Mouse (Mus musculus): ENCODE measurements at regions not wholly inside any gene's neighbourhood (a gene's known extent, or its start where the extent isn't known, plus 50 kb on each side); places are given as distances from the start of the nearest gene placed in this dataset.

DNA sequence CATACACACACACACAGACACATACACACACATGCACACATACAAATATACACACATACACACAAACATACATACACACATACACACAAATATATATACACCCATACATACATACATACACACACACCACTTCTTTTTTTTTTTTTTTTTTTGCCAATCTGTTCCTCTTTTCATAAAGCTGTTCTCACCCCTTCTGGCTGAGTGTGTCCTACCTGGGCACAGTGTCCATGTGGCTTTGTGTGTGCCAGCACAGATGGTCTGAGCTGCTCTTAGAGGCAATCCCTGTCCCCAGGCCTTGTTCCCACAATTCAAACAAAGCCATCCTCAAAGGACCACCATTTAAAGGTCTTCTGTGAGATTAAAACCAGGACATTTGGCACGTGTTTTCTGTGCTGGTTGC lies 127.6 kb upstream of the Prep start:
- no peak for DNase-seq (ENCODE audit: low read depth, low spot score)
- TF ChIP-seq ZNF384 (IDR thresholded peaks at IDR 0.05; ENCODE audit: low read depth, low read length) (peak; percentile 68), POLR2A (IDR thresholded peaks at IDR 0.05; ENCODE audit: control insufficient read depth in 1 of 2, insufficient read depth in 1 of 2, low read depth in 1 of 2, low read length in 2 of 2, poor library complexity in 1 of 2) (no peak), POLR2AphosphoS5 (IDR thresholded peaks at IDR 0.05; ENCODE audit: borderline replicate concordance, low read depth, low read length) (no peak), TAL1 (IDR thresholded peaks at IDR 0.05; ENCODE audit: low read length) (no peak), ZMIZ1 (IDR thresholded peaks at IDR 0.05; ENCODE audit: low read depth, low read length) (no peak)
- Histone ChIP-seq H3K4me1 (ENCODE audit: control insufficient read depth in 1 of 2, insufficient read depth in 2 of 2, low read length in 2 of 2) (no peaks in the 10 kb centered on the region), H3K79me2 (ENCODE audit: control insufficient read depth, insufficient read depth, low read length, poor library complexity) (no peaks in the 10 kb centered on the region), H3K9me3 (replicated peaks; ENCODE audit: insufficient read depth, low read length) (no peaks in the 10 kb centered on the region), H3K27me3 (ENCODE audit: control insufficient read depth in 1 of 2, insufficient read depth in 2 of 2, low read length in 2 of 2) (peaks cover 0 to 3% of the 10 kb centered on the region in 2 experiments; a peak in 2 of 4 replicates), H3K36me3 (ENCODE audit: control insufficient read depth in 1 of 2, insufficient read depth in 2 of 2, low read length in 2 of 2) (no peaks in the 10 kb centered on the region), H3K9ac (ENCODE audit: control insufficient read depth, low read depth, low read length, poor library complexity, severe bottlenecking) (no peak overlapping the region), H3K4me3 (ENCODE audit: control insufficient read depth in 1 of 2, insufficient read depth in 1 of 2, low read depth in 2 of 2, low read length in 2 of 2) (no peak overlapping the region), H3K27ac (ENCODE audit: control insufficient read depth, low read depth, low read length) (no peak overlapping the region)

DNA sequence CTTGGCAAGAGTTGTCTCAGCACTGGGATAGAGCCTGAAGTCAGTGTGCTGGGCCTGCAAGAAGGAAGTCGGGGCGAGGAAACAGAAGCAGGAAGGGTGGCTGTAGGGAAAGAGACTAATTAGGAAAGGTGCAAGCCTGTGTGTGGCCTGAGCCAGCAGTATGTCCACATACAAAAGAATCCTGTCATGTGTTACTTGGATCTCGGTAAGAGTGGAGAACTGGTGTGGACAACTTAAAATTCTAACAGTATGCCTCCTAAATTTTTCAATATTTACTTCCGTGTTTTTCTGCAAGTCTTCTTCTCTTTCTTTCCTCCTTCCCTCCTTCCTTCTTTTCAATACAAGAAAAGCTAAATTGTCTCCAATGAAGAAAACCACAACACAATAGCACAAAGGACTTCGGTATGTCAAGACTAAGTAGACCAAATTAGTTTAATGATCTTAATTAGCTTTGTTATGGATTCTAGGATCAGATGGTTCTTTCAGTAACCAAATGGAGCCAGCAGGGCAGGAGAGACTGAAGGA lies 130.0 kb upstream of the Prep start:
- Histone ChIP-seq H3K79me2 (ENCODE audit: control insufficient read depth, insufficient read depth, low read length, poor library complexity) (no peaks in the 10 kb centered on the region), H3K4me3 (ENCODE audit: control insufficient read depth in 1 of 2, insufficient read depth in 1 of 2, low read depth in 2 of 2, low read length in 2 of 2) (no peak overlapping the region), H3K36me3 (ENCODE audit: control insufficient read depth in 1 of 2, insufficient read depth in 2 of 2, low read length in 2 of 2) (no peaks in the 10 kb centered on the region), H3K27ac (ENCODE audit: control insufficient read depth, low read depth, low read length) (no peak overlapping the region), H3K9ac (ENCODE audit: control insufficient read depth, low read depth, low read length, poor library complexity, severe bottlenecking) (no peak overlapping the region), H3K27me3 (ENCODE audit: control insufficient read depth in 1 of 2, insufficient read depth in 2 of 2, low read length in 2 of 2) (peaks cover 0 to 3% of the 10 kb centered on the region in 2 experiments; a peak in 1 of 4 replicates), H3K9me3 (replicated peaks; ENCODE audit: insufficient read depth, low read length) (no peaks in the 10 kb centered on the region), H3K4me1 (ENCODE audit: control insufficient read depth in 1 of 2, insufficient read depth in 2 of 2, low read length in 2 of 2) (no peaks in the 10 kb centered on the region)
- DNase-seq (ENCODE audit: low read depth, low spot score), result no peak
- no peak for TF ChIP-seq MAZ (IDR thresholded peaks at IDR 0.05; ENCODE audit: low read depth, low read length)
- TF ChIP-seq NELFE (IDR thresholded peaks at IDR 0.05; ENCODE audit: low read depth, low read length), result no peak
- TF ChIP-seq GABPA (IDR thresholded peaks at IDR 0.05; ENCODE audit: low read depth, low read length), result no peak
- TF ChIP-seq KAT2A (conservative IDR thresholded peaks at IDR 0.05; ENCODE audit: low read depth, low read length), result no peak

DNA sequence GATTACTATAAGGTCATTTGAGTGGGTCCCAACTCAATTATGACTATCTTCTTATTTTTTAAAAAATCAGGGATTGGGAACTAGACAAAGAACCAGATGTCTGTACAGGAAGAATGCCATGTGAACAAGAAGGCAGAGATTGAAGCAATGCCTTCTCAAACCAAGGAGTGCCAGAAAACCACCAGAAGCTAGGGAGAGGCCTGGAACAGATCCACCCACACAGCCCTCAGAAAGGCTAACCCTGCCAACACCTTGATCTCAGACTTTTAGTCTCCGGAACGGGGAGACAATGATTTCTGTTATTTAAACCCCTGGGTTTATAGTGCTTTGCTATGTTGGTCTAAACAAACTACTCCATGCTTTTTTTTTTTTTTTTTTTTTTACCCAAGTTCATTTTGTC lies 136.2 kb upstream of the Prep start:
- H3K27me3 ChIP-seq (ENCODE audit: control insufficient read depth in 1 of 2, insufficient read depth in 2 of 2, low read length in 2 of 2), result no peaks in the 10 kb centered on the region
- H3K36me3 ChIP-seq (ENCODE audit: control insufficient read depth in 1 of 2, insufficient read depth in 2 of 2, low read length in 2 of 2), result no peaks in the 10 kb centered on the region
- no peak for DNase-seq (ENCODE audit: low read depth, low spot score)
- no peak overlapping the region for H3K27ac ChIP-seq (ENCODE audit: control insufficient read depth, low read depth, low read length)
- H3K9me3 ChIP-seq (replicated peaks; ENCODE audit: insufficient read depth, low read length), result no peaks in the 10 kb centered on the region
- H3K4me1 ChIP-seq (ENCODE audit: control insufficient read depth in 1 of 2, insufficient read depth in 2 of 2, low read length in 2 of 2), result no peaks in the 10 kb centered on the region
- no peaks in the 10 kb centered on the region for H3K79me2 ChIP-seq (ENCODE audit: control insufficient read depth, insufficient read depth, low read length, poor library complexity)
- no peak overlapping the region for H3K9ac ChIP-seq (ENCODE audit: control insufficient read depth, low read depth, low read length, poor library complexity, severe bottlenecking)
- TF ChIP-seq ZMIZ1 (IDR thresholded peaks at IDR 0.05; ENCODE audit: low read depth, low read length) (no peak), NRF1 (IDR thresholded peaks at IDR 0.05; ENCODE audit: insufficient read depth, low read depth, low read length, poor library complexity, severe bottlenecking) (no peak), ETS1 (IDR thresholded peaks at IDR 0.05; ENCODE audit: low read depth, low read length) (no peak), ELF1 (IDR thresholded peaks at IDR 0.05; ENCODE audit: low read depth, low read length) (no peak), USF2 (IDR thresholded peaks at IDR 0.05; ENCODE audit: borderline replicate concordance in 1 of 2, insufficient read depth in 1 of 2, low read depth in 1 of 2, low read length in 2 of 2) (no peak), MYC (IDR thresholded peaks at IDR 0.05; ENCODE audit: low read depth, low read length) (no peak), CHD2 (IDR thresholded peaks at IDR 0.05; ENCODE audit: low read length) (no peak)
- H3K4me3 ChIP-seq (ENCODE audit: control insufficient read depth in 1 of 2, insufficient read depth in 1 of 2, low read depth in 2 of 2, low read length in 2 of 2), result no peak overlapping the region

Measured in MEL (cell line).